Comparison of ENCODE assay signal across 9 mouse cellular contexts in genomic region chr12:84571466-84572340, GRCm38 (mm10). TPM values are rescaled to one million over a fixed set of nuclear protein-coding genes. Genes with fewer than 3 reads are reported as not detected.
DNase-seq lines count a peak whose midpoint lies in the region; TF ChIP-seq lines count a peak whose summit lies in the region.
"Had no signal": no experiment of that assay in that cellular context is flagged by ENCODE, and none has a peak within 500 bp of the region (broad histone marks: within the 10 kb centered on the region; RNA-seq: fewer than 3 reads in every experiment).

No protein-coding gene starts in this region.

- TF ChIP-seq CTCF in thymus, adult 2 months (IDR thresholded peaks at IDR 0.05; ENCODE audit: borderline replicate concordance, control insufficient read depth, extremely low read depth, insufficient read depth, low read length, poor library complexity): no peak

- no peak overlapping the region for H3K27ac ChIP-seq in thymus, adult 2 months (ENCODE audit: control insufficient read depth, insufficient read depth, low read length)

- peak overlapping the region; percentile 16; the same call in 1 of the 2 replicates for H3K4me3 ChIP-seq in thymus, adult 2 months (ENCODE audit: control insufficient read depth, insufficient read depth, low read length)

- H3K4me1 ChIP-seq in thymus, adult 2 months (replicated peaks; ENCODE audit: control insufficient read depth, insufficient read depth, low read length): peaks cover 30% of the 10 kb centered on the region

- no peak for TF ChIP-seq POLR2A in thymus, adult 2 months (IDR thresholded peaks at IDR 0.05; ENCODE audit: control insufficient read depth, extremely low read depth, insufficient read depth, low read length, poor library complexity)

- H3K36me3 ChIP-seq in thymus, adult 2 months (ENCODE audit: control insufficient read depth, insufficient read depth, low read length): no peaks in the 10 kb centered on the region

- peaks cover 23% of the 10 kb centered on the region for H3K27me3 ChIP-seq in thymus, adult 2 months (ENCODE audit: control insufficient read depth, insufficient read depth, low read length)

- WGBS in thymus, adult 2 months: 7% methylated on average over 43 of the region's 43 CpGs

- DNase-seq in cerebellum, postnatal 10 days: peak; percentile 29 to 45
- no peak for DNase-seq in cerebellum, adult 9-11 months
- peak; percentile 11 for DNase-seq in ovary, postnatal 36 days (ENCODE audit: low spot score)
- DNase-seq in ovary, adult 18-20 months (ENCODE audit: low spot score): no peak
- DNase-seq in induced T-regulatory cell, adult 2 months (ENCODE audit: low read depth): peak; percentile 34
- peak; percentile 43 for DNase-seq in thymus, adult 2 months
- no peak for DNase-seq in adipocyte (ENCODE audit: low spot score)
- DNase-seq in lung, postnatal 10 days: no peak

RNA-seq across cellular contexts. Expression of gene Vsx2, which starts 2.1 kb away (rescaled TPM):
- 0.70 and 0.74 TPM in 2 replicates for polyA plus RNA-seq in thymus, adult 2 months (2012; rRNA removed)
- polyA plus RNA-seq: lung, embryonic 16.5 days had no signal

RNA-seq across cellular contexts. Expression of gene Abcd4, which starts 45.5 kb away (rescaled TPM):
- 35.6 and 39.0 TPM in 2 replicates for polyA plus RNA-seq in thymus, adult 2 months (2012; rRNA removed)

Comparison
In these comparisons a context has a peak if more than half of its experiments do, and no peak if none do; other contexts are left out.
1. DNase-seq: peak in cerebellum, postnatal 10 days (2 of 2), ovary, postnatal 36 days (single experiment), induced T-regulatory cell, adult 2 months (single experiment) and thymus, adult 2 months (single experiment); none in cerebellum, adult 9-11 months (single experiment), ovary, adult 18-20 months (single experiment), adipocyte (single experiment) and lung, postnatal 10 days (single experiment).